Mouse (Mus musculus): ENCODE measurements around the gene Ralgapa2. TPM values are rescaled to one million over a fixed set of nuclear protein-coding genes. Genes with fewer than 3 reads are reported as not detected.

The Ralgapa2 gene
- total and polyA plus RNA-seq, 3 experiments, result 5.6 to 10.3 (median 8.9) TPM

DNA sequence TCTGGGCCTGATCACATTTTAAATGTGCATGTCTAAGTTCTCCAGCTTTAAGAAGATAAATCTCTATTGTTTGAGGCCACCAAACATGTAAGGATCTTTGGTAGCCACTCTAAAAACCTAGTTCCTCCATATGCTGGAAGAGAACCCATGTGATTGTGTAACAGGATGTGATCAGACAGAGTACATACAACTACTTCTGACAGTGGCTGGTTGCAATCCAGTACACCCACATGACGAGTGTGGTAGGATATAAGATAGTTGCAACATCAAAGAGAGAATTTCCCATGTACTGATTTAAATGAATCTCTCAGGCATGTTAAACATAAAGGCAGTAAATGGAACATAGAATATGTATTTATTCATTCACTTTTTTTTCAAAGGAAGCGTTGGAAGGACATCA, 4.8 kb upstream of the Ralgapa2 start:
- Histone ChIP-seq H3K27me3 (replicated peaks) (no peaks in the 10 kb centered on the region), H3K79me2 (replicated peaks; ENCODE audit: control insufficient read depth, extremely low read depth, insufficient read depth, poor library complexity, severe bottlenecking) (no peaks in the 10 kb centered on the region)
- dilution Hi-C loops (cut with MboI; ENCODE audit: extremely low pct_ligation_motif_present, extremely low pct_unique_long_range_greater_than_20kb, low sequenced_read_pairs), result no loop called here

DNA sequence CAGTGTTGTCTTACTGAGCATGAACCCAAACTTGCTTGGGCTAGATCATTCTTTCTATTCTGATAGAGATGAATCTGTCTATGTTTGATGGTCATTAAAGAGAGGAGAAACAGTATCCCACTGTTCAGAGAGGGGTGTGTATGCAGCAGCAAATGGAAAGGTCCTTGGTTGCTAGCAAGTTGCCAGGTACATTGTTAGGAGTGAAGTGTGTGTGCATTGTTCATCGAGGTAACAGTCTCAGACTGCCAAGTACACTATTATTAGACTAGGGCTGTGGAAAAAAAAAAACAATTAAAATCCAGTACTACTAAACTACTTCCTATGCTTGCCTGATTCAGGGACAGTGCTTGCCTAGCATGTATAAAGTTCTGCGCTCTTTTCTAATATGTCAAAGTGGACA, 2.9 kb upstream of the Ralgapa2 start:
- dilution Hi-C loops (cut with MboI; ENCODE audit: extremely low pct_ligation_motif_present, extremely low pct_unique_long_range_greater_than_20kb, low sequenced_read_pairs), result no loop called here
- in situ Hi-C loops (cut with MboI; ENCODE audit: low pct_ligation_motif_present, low pct_unique_long_range_greater_than_20kb, low sequenced_read_pairs), result no loop called here
- H3K36me3 ChIP-seq (replicated peaks in 1 of 2; ENCODE audit: control insufficient read depth in 1 of 2, insufficient read depth in 1 of 2, low read length in 1 of 2), result no peaks in the 10 kb centered on the region
- no peak overlapping the region for H3K4me2 ChIP-seq (ENCODE audit: insufficient read depth, low read depth, poor library complexity, severe bottlenecking)
- H3K4me3 ChIP-seq (replicated peaks in 1 of 3; ENCODE audit: low read depth in 2 of 3, low read length in 2 of 3, poor library complexity in 1 of 3), result no peak overlapping the region
- H3K79me2 ChIP-seq (replicated peaks; ENCODE audit: control insufficient read depth, extremely low read depth, insufficient read depth, poor library complexity, severe bottlenecking), result no peaks in the 10 kb centered on the region
- peaks cover 5 to 12% of the 10 kb centered on the region in 2 experiments for H3K4me1 ChIP-seq (ENCODE audit: control insufficient read depth in 1 of 2, insufficient read depth in 2 of 2)
- no peaks in the 10 kb centered on the region for H3K9me3 ChIP-seq (replicated peaks; ENCODE audit: low read length)
- H3K9ac ChIP-seq (ENCODE audit: insufficient read depth, low read depth), result no peak overlapping the region
- H3K27ac ChIP-seq (ENCODE audit: insufficient read depth, low read depth), result no peak overlapping the region
- TF ChIP-seq NELFE (IDR thresholded peaks at IDR 0.05; ENCODE audit: low read depth, low read length) (no peak), E2F4 (IDR thresholded peaks at IDR 0.05; ENCODE audit: insufficient replicate concordance, low read depth, low read length) (no peak), SIN3A (IDR thresholded peaks at IDR 0.05; ENCODE audit: low read length) (no peak), CTCF (conservative IDR thresholded peaks at IDR 0.05 in 1 of 2, IDR thresholded peaks at IDR 0.05 in 1 of 2; ENCODE audit: low read depth in 2 of 2, low read length in 2 of 2) (no peak), ELF1 (IDR thresholded peaks at IDR 0.05; ENCODE audit: low read depth, low read length) (no peak), USF1 (IDR thresholded peaks at IDR 0.05; ENCODE audit: low read depth, low read length) (no peak), MXI1 (IDR thresholded peaks at IDR 0.05; ENCODE audit: low read depth, low read length) (no peak), RCOR1 (conservative IDR thresholded peaks at IDR 0.05; ENCODE audit: low read depth, low read length) (no peak), USF2 (conservative IDR thresholded peaks at IDR 0.05; ENCODE audit: low read depth, low read length) (no peak), ZNF384 (IDR thresholded peaks at IDR 0.05; ENCODE audit: low read depth, low read length) (no peak), ZMIZ1 (IDR thresholded peaks at IDR 0.05; ENCODE audit: low read depth, low read length) (no peak), RAD21 (IDR thresholded peaks at IDR 0.05; ENCODE audit: low read depth, low read length) (no peak), CHD1 (IDR thresholded peaks at IDR 0.05; ENCODE audit: low read depth, low read length) (no peak), MEF2A (IDR thresholded peaks at IDR 0.05; ENCODE audit: borderline replicate concordance, low read depth, low read length) (no peak), TCF12 (IDR thresholded peaks at IDR 0.05; ENCODE audit: low read depth, low read length) (no peak), TBP (conservative IDR thresholded peaks at IDR 0.05; ENCODE audit: low read depth, low read length) (no peak), GABPA (IDR thresholded peaks at IDR 0.05; ENCODE audit: insufficient replicate concordance, low read depth, low read length) (no peak), JUN (IDR thresholded peaks at IDR 0.05; ENCODE audit: insufficient read depth, low read depth, low read length) (no peak), IRF4 (IDR thresholded peaks at IDR 0.05; ENCODE audit: low read depth, low read length) (no peak), KAT2A (IDR thresholded peaks at IDR 0.05; ENCODE audit: insufficient replicate concordance, low read length) (no peak)
- H3K27me3 ChIP-seq (replicated peaks), result no peaks in the 10 kb centered on the region
- DNase-seq (ENCODE audit: extremely low read depth), result no peak

More for the DNA sequence above, 4.8 kb upstream of the Ralgapa2 start:
- Histone ChIP-seq H3K36me3 (replicated peaks in 1 of 2; ENCODE audit: control insufficient read depth in 1 of 2, insufficient read depth in 1 of 2, low read length in 1 of 2) (no peaks in the 10 kb centered on the region), H3K9ac (ENCODE audit: insufficient read depth, low read depth) (no peak overlapping the region), H3K4me3 (replicated peaks in 1 of 3; ENCODE audit: low read depth in 2 of 3, low read length in 2 of 3, poor library complexity in 1 of 3) (no peak overlapping the region), H3K4me2 (ENCODE audit: insufficient read depth, low read depth, poor library complexity, severe bottlenecking) (no peak overlapping the region), H3K9me3 (replicated peaks; ENCODE audit: low read length) (no peaks in the 10 kb centered on the region), H3K27ac (ENCODE audit: insufficient read depth, low read depth) (no peak overlapping the region), H3K4me1 (ENCODE audit: control insufficient read depth in 1 of 2, insufficient read depth in 2 of 2) (peaks cover 2 to 4% of the 10 kb centered on the region in 2 experiments; a peak in 3 of 4 replicates)
- in situ Hi-C loops (cut with MboI; ENCODE audit: low pct_ligation_motif_present, low pct_unique_long_range_greater_than_20kb, low sequenced_read_pairs), result no loop called here
- no peak for TF ChIP-seq KAT2A (IDR thresholded peaks at IDR 0.05; ENCODE audit: insufficient replicate concordance, low read length)
- DNase-seq (ENCODE audit: extremely low read depth), result no peak
